Mouse (Mus musculus): ENCODE measurements around the gene Ydjc.

GRCm38 (mm10) chr16:17167179-17167578 lies 22.8 kb downstream of the Ydjc start:
- TF ChIP-seq CTCF (IDR thresholded peaks at IDR 0.05; ENCODE audit: low read depth): no peak
- TF ChIP-seq EP300 (IDR thresholded peaks at IDR 0.05; ENCODE audit: low read depth): no peak
